Mouse (Mus musculus) intestine, embryonic 15.5 days (tissue): ENCODE measurements at regions not wholly inside any gene's neighbourhood (a gene's known extent, or its start where the extent isn't known, plus 50 kb on each side); places are given as distances from the start of the nearest gene placed in this dataset.

ENCODE experiments used
- ATAC-seq: fragments of 200-750 bp; cut with Nextera tagmentation; 2 replicates; pipeline ENCODE4 v1.8.0; 2017; ENCODE audit warnings: moderate TSS enrichment, moderate library complexity
- H3K27ac ChIP-seq: fragments of 300-500 bp; sonication (generic); 2 replicates; pipeline ENCODE4 v1.5.1; 2015; ENCODE audit warnings: mild to moderate bottlenecking, inconsistent platforms
- H3K27me3 ChIP-seq: fragments of 300-500 bp; sonication (generic); replicated peaks from 2 replicates; pipeline ENCODE4 v1.6.1; 2015; ENCODE audit warnings: inconsistent platforms
- H3K36me3 ChIP-seq: fragments of 300-500 bp; sonication (generic); 2 replicates; pipeline ENCODE4 v1.6.1; 2015; ENCODE audit warnings: inconsistent platforms
- H3K4me1 ChIP-seq: fragments of 300-500 bp; sonication (generic); replicated peaks from 2 replicates; pipeline ENCODE4 v1.6.1; 2015; ENCODE audit warnings: inconsistent platforms
- H3K4me2 ChIP-seq: fragments of 300-500 bp; sonication (generic); replicated peaks from 2 replicates; pipeline ENCODE4 v1.6.1; 2015; ENCODE audit warnings: mild to moderate bottlenecking, inconsistent platforms
- H3K4me3 ChIP-seq: fragments of 300-500 bp; sonication (generic); replicated peaks from 2 replicates; pipeline ENCODE4 v1.5.1; 2015; ENCODE audit warnings: inconsistent platforms
- H3K9ac ChIP-seq: fragments of 300-500 bp; sonication (generic); 2 replicates; pipeline ENCODE4 v1.6.1; 2015; ENCODE audit warnings: inconsistent platforms
- H3K9me3 ChIP-seq: fragments of 300-500 bp; sonication (generic); 2 replicates; pipeline ENCODE4 v1.6.1; 2016; ENCODE audit warnings: inconsistent platforms
- WGBS: fragments of 180-500 bp; shearing (Covaris S2); methylation state at CpG from one replicate; pipeline ENCODE4 v1.1.7; 2015; 5-methylcytosine and 5-hydroxymethylcytosine counted together

- no peaks in the 10 kb centered on the region for H3K27me3 ChIP-seq
- H3K4me2 ChIP-seq = no peak overlapping the region
- 77% methylated on average over 5 of the region's 5 CpGs for WGBS
- H3K4me3 ChIP-seq = no peak overlapping the region
- no peaks in the 10 kb centered on the region for H3K9me3 ChIP-seq
- no peak overlapping the region for H3K9ac ChIP-seq
- ATAC-seq = no peak
- H3K27ac ChIP-seq = no peak overlapping the region
- H3K4me1 ChIP-seq = no peaks in the 10 kb centered on the region
- no peaks in the 10 kb centered on the region for H3K36me3 ChIP-seq
These were observed 236.8 kb upstream of the Fbxo33 start for GRCm38 (mm10) chr12:59456175-59456851.

GRCm38 (mm10) chr12:59415051-59415450 lies 195.5 kb upstream of the Fbxo33 start:
- Histone ChIP-seq H3K4me3 (no peak overlapping the region), H3K27me3 (no peaks in the 10 kb centered on the region), H3K9me3 (no peaks in the 10 kb centered on the region), H3K4me1 (no peaks in the 10 kb centered on the region), H3K4me2 (no peak overlapping the region), H3K9ac (no peak overlapping the region), H3K27ac (no peak overlapping the region), H3K36me3 (no peaks in the 10 kb centered on the region)
- no peak for ATAC-seq
- 87% methylated on average over 6 of the region's 6 CpGs for WGBS

- no peak overlapping the region for H3K9ac ChIP-seq
- H3K27me3 ChIP-seq = no peaks in the 10 kb centered on the region
- no peak overlapping the region for H3K4me2 ChIP-seq
- H3K27ac ChIP-seq = no peak overlapping the region
- no peak for ATAC-seq
- no peaks in the 10 kb centered on the region for H3K4me1 ChIP-seq
- WGBS = 68% methylated on average over 1 of the region's 1 CpGs
- no peak overlapping the region for H3K4me3 ChIP-seq
- H3K9me3 ChIP-seq = no peaks in the 10 kb centered on the region
- no peaks in the 10 kb centered on the region for H3K36me3 ChIP-seq
These were observed 192.0 kb upstream of the Fbxo33 start for GRCm38 (mm10) chr12:59411491-59411890.

- WGBS = 97% methylated on average over 3 of the region's 3 CpGs
- Histone ChIP-seq H3K4me2 (no peak overlapping the region), H3K9ac (no peak overlapping the region), H3K4me3 (no peak overlapping the region), H3K27ac (no peak overlapping the region), H3K27me3 (no peaks in the 10 kb centered on the region), H3K9me3 (no peaks in the 10 kb centered on the region), H3K36me3 (no peaks in the 10 kb centered on the region), H3K4me1 (no peaks in the 10 kb centered on the region)
- ATAC-seq = no peak
These were observed 171.6 kb upstream of the Fbxo33 start for GRCm38 (mm10) chr12:59391103-59391502.

GRCm38 (mm10) chr12:59382812-59383211 lies 163.3 kb upstream of the Fbxo33 start:
- no peak overlapping the region for H3K4me3 ChIP-seq
- H3K27me3 ChIP-seq = no peaks in the 10 kb centered on the region
- no peaks in the 10 kb centered on the region for H3K36me3 ChIP-seq
- H3K4me2 ChIP-seq = no peak overlapping the region
- H3K4me1 ChIP-seq = no peaks in the 10 kb centered on the region
- ATAC-seq = no peak
- H3K27ac ChIP-seq = no peak overlapping the region
- no peak overlapping the region for H3K9ac ChIP-seq
- H3K9me3 ChIP-seq = no peaks in the 10 kb centered on the region
- 27% methylated on average over 3 of the region's 3 CpGs for WGBS

- WGBS = 87% methylated on average over 2 of the region's 2 CpGs
- no peaks in the 10 kb centered on the region for H3K27me3 ChIP-seq
- no peaks in the 10 kb centered on the region for H3K9me3 ChIP-seq
- H3K36me3 ChIP-seq = no peaks in the 10 kb centered on the region
- no peak overlapping the region for H3K9ac ChIP-seq
- no peak overlapping the region for H3K27ac ChIP-seq
- H3K4me3 ChIP-seq = no peak overlapping the region
- no peak for ATAC-seq
- no peaks in the 10 kb centered on the region for H3K4me1 ChIP-seq
- no peak overlapping the region for H3K4me2 ChIP-seq
These were observed 122.1 kb upstream of the Fbxo33 start for GRCm38 (mm10) chr12:59341586-59341985.

GRCm38 (mm10) chr12:59330753-59331152 lies 111.2 kb upstream of the Fbxo33 start:
- Histone ChIP-seq H3K4me2 (no peak overlapping the region), H3K4me3 (no peak overlapping the region), H3K9ac (no peak overlapping the region), H3K36me3 (no peaks in the 10 kb centered on the region), H3K4me1 (no peaks in the 10 kb centered on the region), H3K27ac (no peak overlapping the region), H3K27me3 (no peaks in the 10 kb centered on the region), H3K9me3 (no peaks in the 10 kb centered on the region)
- ATAC-seq = no peak
- 80% methylated on average over 2 of the region's 2 CpGs for WGBS

- 61% methylated on average over 1 of the region's 1 CpGs for WGBS
- Histone ChIP-seq H3K36me3 (no peaks in the 10 kb centered on the region), H3K4me1 (no peaks in the 10 kb centered on the region), H3K9ac (no peak overlapping the region), H3K27me3 (no peaks in the 10 kb centered on the region), H3K4me2 (no peak overlapping the region), H3K9me3 (no peaks in the 10 kb centered on the region), H3K27ac (no peak overlapping the region), H3K4me3 (no peak overlapping the region)
- peak; percentile 86 for ATAC-seq
These were observed 93.2 kb upstream of the Fbxo33 start for GRCm38 (mm10) chr12:59312703-59313102.

GRCm38 (mm10) chr12:59307958-59308357 lies 88.4 kb upstream of the Fbxo33 start:
- Histone ChIP-seq H3K27ac (no peak overlapping the region), H3K36me3 (no peaks in the 10 kb centered on the region), H3K4me2 (no peak overlapping the region), H3K4me3 (no peak overlapping the region), H3K27me3 (no peaks in the 10 kb centered on the region), H3K4me1 (no peaks in the 10 kb centered on the region), H3K9ac (no peak overlapping the region), H3K9me3 (no peaks in the 10 kb centered on the region)
- 71% methylated on average over 1 of the region's 1 CpGs for WGBS
- no peak for ATAC-seq

- no peak overlapping the region for H3K4me2 ChIP-seq
- no peak overlapping the region for H3K27ac ChIP-seq
- no peak overlapping the region for H3K9ac ChIP-seq
- ATAC-seq = no peak
- WGBS = 75% methylated on average over 6 of the region's 6 CpGs
- no peaks in the 10 kb centered on the region for H3K27me3 ChIP-seq
- no peaks in the 10 kb centered on the region for H3K36me3 ChIP-seq
- no peak overlapping the region for H3K4me3 ChIP-seq
- H3K9me3 ChIP-seq = no peaks in the 10 kb centered on the region
- no peaks in the 10 kb centered on the region for H3K4me1 ChIP-seq
These were observed 85.0 kb upstream of the Fbxo33 start for GRCm38 (mm10) chr12:59304522-59304921.
